In the genomic region with DNA sequence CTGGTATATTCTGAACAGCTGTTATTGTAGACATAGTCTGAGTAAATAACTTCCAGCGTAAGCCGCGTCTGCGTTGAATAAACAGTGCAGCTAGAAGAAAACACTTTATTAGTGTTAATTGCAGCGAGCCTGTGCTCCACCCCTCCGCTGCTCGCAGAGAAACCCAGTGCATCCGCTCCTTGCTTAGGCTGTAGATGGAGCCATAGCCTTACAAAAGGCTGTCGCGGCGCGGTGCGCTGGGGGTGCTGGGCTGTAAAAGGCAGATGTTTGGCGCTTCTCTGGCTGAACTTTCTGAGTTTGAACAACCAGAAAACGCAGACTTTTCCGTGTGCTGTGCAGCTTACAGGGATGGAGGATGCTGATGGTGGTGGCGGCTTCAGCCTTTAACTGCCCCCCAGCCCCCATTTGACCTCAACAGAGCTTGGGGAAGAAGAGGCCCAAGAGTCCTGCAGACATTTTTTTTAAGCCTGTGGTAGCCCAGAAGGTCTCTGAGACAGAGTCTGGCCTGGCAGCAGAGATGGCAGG, we compare ENCODE assay signal across 8 mouse cellular contexts. TPM values are rescaled to one million over a fixed set of nuclear protein-coding genes. Genes with fewer than 3 reads are reported as not detected.
A peak's percentile ranks its signal among the peaks of the same experiment; 100 is the strongest.
DNase-seq lines count a peak whose midpoint lies in the region; ATAC-seq lines count a peak whose summit lies in the region.

No protein-coding gene starts in this region.

- H3K27me3 ChIP-seq in hindbrain, embryonic 11.5 days (ENCODE audit: control insufficient read depth, insufficient read depth, low read length), result no peaks in the 10 kb centered on the region

- no peak overlapping the region for H3K4me3 ChIP-seq in hindbrain, embryonic 11.5 days (ENCODE audit: low read depth, low read length)

- 11% methylated on average over 17 of the region's 17 CpGs for WGBS in hindbrain, embryonic 11.5 days

- H3K9me3 ChIP-seq in hindbrain, embryonic 11.5 days (ENCODE audit: control insufficient read depth, low read length), result no peaks in the 10 kb centered on the region

- DNase-seq in MN1 (ENCODE audit: low spot score), result peak; percentile 72
- peak; percentile 32 for DNase-seq in c-Kit-positive CD71-negative TER-119-negative erythroid progenitor cells, embryonic 14.5 days (ENCODE audit: low read depth)
- peak; percentile 71 for DNase-seq in forelimb bud, embryonic 11.5 days (ENCODE audit: low read depth, low spot score)
- peak; percentile 80 for DNase-seq in hindbrain, embryonic 11.5 days (ENCODE audit: low spot score)
- peak; percentile 56 to 68 for DNase-seq in left cerebral cortex, adult 18-20 months (ENCODE audit: low spot score in 2 of 2)
- peak; percentile 45 for DNase-seq in right cerebral cortex, postnatal 25 days

- H3K4me1 ChIP-seq in hindbrain, embryonic 11.5 days (replicated peaks; ENCODE audit: control insufficient read depth, insufficient read depth, low read length), result no peaks in the 10 kb centered on the region

- H3K4me2 ChIP-seq in hindbrain, embryonic 11.5 days (replicated peaks; ENCODE audit: low read depth, low read length), result 0 out of 2 replicates have a peak overlapping the region, but pooled peaks have one; percentile 3

- no peak overlapping the region; the same call in 1 of the 2 replicates for H3K9ac ChIP-seq in hindbrain, embryonic 11.5 days (ENCODE audit: low read depth, low read length)

- H3K27ac ChIP-seq in hindbrain, embryonic 11.5 days (ENCODE audit: low read depth, low read length), result no peak overlapping the region

- H3K36me3 ChIP-seq in hindbrain, embryonic 11.5 days (ENCODE audit: control insufficient read depth, insufficient read depth, low read length), result no peaks in the 10 kb centered on the region

- no peak for ATAC-seq in hindbrain, embryonic 11.5 days (ENCODE audit: low FRiP score)
- ATAC-seq in megakaryocyte progenitor cell, adult 5-6 weeks (replicated peaks; ENCODE audit: poor library complexity), result peak; percentile 99
- ATAC-seq in monocyte, adult 5-6 weeks (replicated peaks; ENCODE audit: insufficient number of reproducible peaks, low FRiP score, low TSS enrichment, poor library complexity, severe bottlenecking), result no peak

RNA-seq across cellular contexts. Expression of gene Aktip, which starts 8.9 kb away (rescaled TPM):
- 92.6 and 95.3 TPM in 2 replicates for polyA plus RNA-seq in hindbrain, embryonic 11.5 days (2014; fragmentation: Nextera tagmentation; extraction: Ambion mirVana)
- total RNA-seq in left cerebral cortex, adult 18-20 months (2021), result 100 to 1,000 TPM; 137 to 138 TPM
- total RNA-seq in megakaryocyte progenitor cell, adult 5-6 weeks (2015), result 7.9 and 9.6 TPM in 2 replicates
- total RNA-seq in megakaryocyte progenitor cell, adult 5-6 weeks (2017), result 5.5 and 9.0 TPM in 2 replicates
- total RNA-seq in monocyte, adult 5-6 weeks (2017), result 8.2 to 13.7 TPM (median 11.8 TPM) in 3 replicates
